9 mouse cellular contexts compared by ENCODE assay signal in genomic region chr15:3987981-3988380, GRCm38 (mm10). TPM values are rescaled to one million over a fixed set of nuclear protein-coding genes. Genes with fewer than 3 reads are reported as not detected.
DNase-seq lines count a peak whose midpoint lies in the region; ATAC-seq lines count a peak whose summit lies in the region.
"Had no signal": no experiment of that assay in that cellular context is flagged by ENCODE, and none has a peak within 500 bp of the region (broad histone marks: within the 10 kb centered on the region; RNA-seq: fewer than 3 reads in every experiment).

No protein-coding gene starts in this region.

- H3K27me3 ChIP-seq in midbrain, embryonic 14.5 days (ENCODE audit: control insufficient read depth, insufficient read depth, low read length) = no peaks in the 10 kb centered on the region

- DNase-seq in adrenal gland, adult (ENCODE audit: inconsistent age in 2 of 2, low spot score in 1 of 2) = peak; percentile 23 to 67
- no peak for DNase-seq in adrenal gland, adult 8-10 months
- peak; percentile 41 to 55 for DNase-seq in layer of hippocampus, postnatal 10 days (ENCODE audit: low spot score in 2 of 2)
- DNase-seq in layer of hippocampus, postnatal 36 days = no peak
- DNase-seq in gastrocnemius, postnatal 4 days (ENCODE audit: low spot score in 2 of 2) = peak; percentile 18
- DNase-seq in midbrain, embryonic 14.5 days = peak; percentile 69
- DNase-seq in Muller cell, postnatal 12 days (ENCODE audit: inconsistent ontology term) = no peak

- H3K27ac ChIP-seq in midbrain, embryonic 14.5 days (replicated peaks; ENCODE audit: low read depth, low read length) = no peak overlapping the region

- peaks cover 75% of the 10 kb centered on the region for H3K36me3 ChIP-seq in midbrain, embryonic 14.5 days (ENCODE audit: control insufficient read depth, insufficient read depth, low read length)

- H3K4me1 ChIP-seq in midbrain, embryonic 14.5 days (ENCODE audit: control insufficient read depth, insufficient read depth, low read length) = no peaks in the 10 kb centered on the region

- 58% methylated on average over 2 of the region's 2 CpGs for WGBS in midbrain, embryonic 14.5 days

- H3K4me3 ChIP-seq in midbrain, embryonic 14.5 days (replicated peaks; ENCODE audit: low read depth, low read length) = no peak overlapping the region
- H3K4me3 ChIP-seq: erythroblast, embryonic 14.5 days had no signal

- no peaks in the 10 kb centered on the region for H3K9me3 ChIP-seq in midbrain, embryonic 14.5 days (ENCODE audit: control insufficient read depth, low read length)

- no peak overlapping the region for H3K9ac ChIP-seq in midbrain, embryonic 14.5 days (replicated peaks; ENCODE audit: low read length)

- ATAC-seq in activated CD4-positive, CD25-positive, alpha-beta regulatory T cell, adult 4 months = peak; percentile 76
- no peak for ATAC-seq in midbrain, embryonic 14.5 days (ENCODE audit: low FRiP score, low TSS enrichment)

- no peak overlapping the region for H3K4me2 ChIP-seq in midbrain, embryonic 14.5 days (ENCODE audit: low read length)

RNA-seq across cellular contexts. Expression of gene AW549877, which starts 7.6 kb away (rescaled TPM):
- 10 to 100 TPM; 53.7 to 68.1 (median 56.5) TPM for total RNA-seq in adrenal gland, adult 8-10 months (2022)
- 10 to 100 TPM; 41.9 to 43.4 TPM for total RNA-seq in layer of hippocampus, postnatal 10 days (2021)
- 10 to 100 TPM; 42.2 to 46.2 TPM for total RNA-seq in layer of hippocampus, postnatal 36 days (2021)
- 10 to 100 TPM; 26.7 to 29.1 TPM for polyA plus RNA-seq in activated CD4-positive, CD25-positive, alpha-beta regulatory T cell, adult 4 months (2017; shearing (Covaris generic))
- total RNA-seq in gastrocnemius, postnatal 4 days (2021) = 10 to 100 TPM; 19.2 to 22.8 TPM
- polyA plus RNA-seq in midbrain, embryonic 14.5 days (2014; fragmentation: Nextera tagmentation; extraction: Ambion mirVana) = 44.0 and 65.9 TPM in 2 replicates

RNA-seq across cellular contexts. Expression of gene Fbxo4, which starts 8.6 kb away (rescaled TPM):
- 10 to 100 TPM; 21.0 to 24.8 (median 23.3) TPM for total RNA-seq in adrenal gland, adult 8-10 months (2022)
- 10 to 100 TPM in 1 of 2 experiments, 1 to 10 TPM in 1; 8.0 to 10.6 TPM for total RNA-seq in layer of hippocampus, postnatal 10 days (2021)
- total RNA-seq in layer of hippocampus, postnatal 36 days (2021) = 1 to 10 TPM; 8.3 to 8.8 TPM
- 1 to 10 TPM; 4.5 to 8.7 TPM for polyA plus RNA-seq in activated CD4-positive, CD25-positive, alpha-beta regulatory T cell, adult 4 months (2017; shearing (Covaris generic))
- 1 to 10 TPM; 7.6 to 9.2 TPM for total RNA-seq in gastrocnemius, postnatal 4 days (2021)
- 7.0 and 8.2 TPM in 2 replicates for polyA plus RNA-seq in midbrain, embryonic 14.5 days (2014; fragmentation: Nextera tagmentation; extraction: Ambion mirVana)

RNA-seq across cellular contexts. Expression of gene Oxct1, which starts 38.2 kb away (rescaled TPM):
- total RNA-seq in adrenal gland, adult 8-10 months (2022) = 100 to 1,000 TPM; 108 to 155 (median 147) TPM
- total RNA-seq in layer of hippocampus, postnatal 10 days (2021) = 100 to 1,000 TPM; 498 to 543 TPM
- total RNA-seq in layer of hippocampus, postnatal 36 days (2021) = 100 to 1,000 TPM; 291 to 308 TPM
- 10 to 100 TPM; 76.3 to 80.9 TPM for polyA plus RNA-seq in activated CD4-positive, CD25-positive, alpha-beta regulatory T cell, adult 4 months (2017; shearing (Covaris generic))
- 10 to 100 TPM; 80.8 to 87.5 TPM for total RNA-seq in gastrocnemius, postnatal 4 days (2021)
- polyA plus RNA-seq in midbrain, embryonic 14.5 days (2014; fragmentation: Nextera tagmentation; extraction: Ambion mirVana) = 257 and 293 TPM in 2 replicates

Comparison
In these comparisons a context has a peak if more than half of its experiments do, and no peak if none do; other contexts are left out.
1. DNase-seq: peak in adrenal gland, adult (2 of 2), layer of hippocampus, postnatal 10 days (2 of 2), gastrocnemius, postnatal 4 days (2 of 2) and midbrain, embryonic 14.5 days (single experiment); none in adrenal gland, adult 8-10 months (single experiment), layer of hippocampus, postnatal 36 days (0 of 2) and Muller cell, postnatal 12 days (single experiment).